Mouse (Mus musculus) CH12.LX (cell line): ENCODE measurements around the gene Qrich1. TPM values are rescaled to one million over a fixed set of nuclear protein-coding genes. Genes with fewer than 3 reads are reported as not detected.

ENCODE experiments used
- DNase-seq: peaks from one replicate; pipeline ENCODE4 v3.0.0-alpha.2; 2013; ENCODE audit errors: extremely low read depth
- H3K27ac ChIP-seq: 2 replicates; pipeline ENCODE4 v1.5.1; 2012; ENCODE audit warnings: low read depth, mild to moderate bottlenecking, control low read depth, moderate library complexity; ENCODE audit not compliant: insufficient read depth
- H3K27me3 ChIP-seq: replicated peaks from 2 replicates; pipeline ENCODE3; 2012; ENCODE audit warnings: inconsistent platforms
- H3K36me3 ChIP-seq, 2 experiments: replicated peaks in 1 of 2; 2 replicates each; pipeline versions ENCODE3 to v1.6.1; 2012; ENCODE audit warnings: inconsistent platforms in 1 of 2, low read length in 1 of 2, mild to moderate bottlenecking in 1 of 2, mixed read lengths in 1 of 2, moderate library complexity in 1 of 2; ENCODE audit not compliant: control insufficient read depth in 1 of 2, insufficient read depth in 1 of 2
- H3K4me1 ChIP-seq, 2 experiments: 2 replicates each; pipeline ENCODE4 v1.6.1; 2012; ENCODE audit warnings: inconsistent platforms in 1 of 2, moderate library complexity in 1 of 2; ENCODE audit not compliant: insufficient read depth in 2 of 2, control insufficient read depth in 1 of 2
- H3K4me2 ChIP-seq: 2 replicates; pipeline ENCODE4 v1.6.1; 2012; ENCODE audit warnings: low read depth, mild to moderate bottlenecking, control low read depth; ENCODE audit not compliant: poor library complexity, insufficient read depth, severe bottlenecking
- H3K4me3 ChIP-seq, 3 experiments: fragments of 150-350 bp in 1 of 3; sonication (generic) in 1 of 3; replicated peaks in 1 of 3; 2 replicates each; pipeline versions ENCODE3 to v1.5.1; 2011 to 2012; ENCODE audit warnings: low read depth in 2 of 3, low read length in 2 of 3, mild to moderate bottlenecking in 2 of 3, moderate library complexity in 2 of 3, control low read depth in 1 of 3, improper control_type of control experiment in 1 of 3, inconsistent platforms in 1 of 3, mixed read lengths in 1 of 3; ENCODE audit not compliant: poor library complexity in 1 of 3
- H3K79me2 ChIP-seq: replicated peaks from 2 replicates; pipeline ENCODE4 v1.6.1; 2012; ENCODE audit warnings: mild to moderate bottlenecking, moderate library complexity; ENCODE audit not compliant: control insufficient read depth, poor library complexity, insufficient read depth, severe bottlenecking; ENCODE audit errors: extremely low read depth
- H3K9ac ChIP-seq: 2 replicates; pipeline ENCODE4 v1.6.1; 2012; ENCODE audit warnings: low read depth, mild to moderate bottlenecking, control low read depth, moderate library complexity; ENCODE audit not compliant: insufficient read depth
- H3K9me3 ChIP-seq: replicated peaks from 2 replicates; pipeline ENCODE3; 2012; ENCODE audit warnings: low read length, inconsistent platforms, mixed read lengths
- CHD2 ChIP-seq: IDR thresholded peaks from 2 replicates; pipeline ENCODE4 v1.6.1; 2011; ENCODE audit warnings: low read length, improper control_type of control experiment
- E2F4 ChIP-seq: IDR thresholded peaks from 2 replicates; pipeline ENCODE4 v1.6.1; 2011; ENCODE audit warnings: low read depth, low read length, improper control_type of control experiment; ENCODE audit not compliant: insufficient replicate concordance
- ELF1 ChIP-seq: IDR thresholded peaks from 2 replicates; pipeline ENCODE4 v1.6.1; 2014; ENCODE audit warnings: low read depth, mild to moderate bottlenecking, inconsistent platforms, low read length, improper control_type of control experiment
- EP300 ChIP-seq: IDR thresholded peaks from 2 replicates; pipeline ENCODE4 v1.6.1; 2011; ENCODE audit warnings: low read length, improper control_type of control experiment
- GABPA ChIP-seq: IDR thresholded peaks from 2 replicates; pipeline ENCODE4 v1.6.1; 2012; ENCODE audit warnings: low read depth, low read length, improper control_type of control experiment, inconsistent platforms; ENCODE audit not compliant: insufficient replicate concordance
- IRF4 ChIP-seq: IDR thresholded peaks from 2 replicates; pipeline ENCODE4 v1.6.1; 2014; ENCODE audit warnings: low read depth, mild to moderate bottlenecking, inconsistent platforms, low read length, improper control_type of control experiment
- JUN ChIP-seq: IDR thresholded peaks from 2 replicates; pipeline ENCODE4 v1.6.1; 2011; ENCODE audit warnings: low read depth, mild to moderate bottlenecking, low read length, improper control_type of control experiment, moderate library complexity; ENCODE audit not compliant: insufficient read depth
- JUND ChIP-seq: conservative IDR thresholded peaks from 2 replicates; pipeline ENCODE4 v1.6.1; 2011; ENCODE audit warnings: low read depth, low read length, improper control_type of control experiment
- MAFK ChIP-seq: IDR thresholded peaks from 2 replicates; pipeline ENCODE4 v1.6.1; 2011; ENCODE audit warnings: low read length, improper control_type of control experiment; ENCODE audit not compliant: insufficient replicate concordance
- MAX ChIP-seq: IDR thresholded peaks from 2 replicates; pipeline ENCODE4 v1.6.1; 2011; ENCODE audit warnings: low read length, improper control_type of control experiment
- MEF2A ChIP-seq: IDR thresholded peaks from 2 replicates; pipeline ENCODE4 v1.6.1; 2014; ENCODE audit warnings: low read depth, mild to moderate bottlenecking, inconsistent platforms, low read length, improper control_type of control experiment, borderline replicate concordance
- MYC ChIP-seq: IDR thresholded peaks from 2 replicates; pipeline ENCODE4 v1.6.1; 2011; ENCODE audit warnings: low read depth, mild to moderate bottlenecking, improper control_type of control experiment, low read length
- POLR2AphosphoS2 ChIP-seq: IDR thresholded peaks from 2 replicates; pipeline ENCODE4 v1.6.1; 2011; ENCODE audit warnings: low read depth, low read length, improper control_type of control experiment
- RCOR1 ChIP-seq: conservative IDR thresholded peaks from 2 replicates; pipeline ENCODE4 v1.6.1; 2012; ENCODE audit warnings: low read depth, mild to moderate bottlenecking, inconsistent platforms, low read length, improper control_type of control experiment
- SMC3 ChIP-seq: IDR thresholded peaks from 2 replicates; pipeline ENCODE4 v1.6.1; 2011; ENCODE audit warnings: low read depth, low read length, improper control_type of control experiment
- TBP ChIP-seq: conservative IDR thresholded peaks from 2 replicates; pipeline ENCODE4 v1.6.1; 2011; ENCODE audit warnings: low read depth, low read length, improper control_type of control experiment
- UBTF ChIP-seq: IDR thresholded peaks from 2 replicates; pipeline ENCODE4 v1.6.1; 2012; ENCODE audit warnings: low read depth, mild to moderate bottlenecking, inconsistent platforms, low read length, improper control_type of control experiment, moderate library complexity
- USF1 ChIP-seq: IDR thresholded peaks from 2 replicates; pipeline ENCODE4 v1.6.1; 2014; ENCODE audit warnings: low read depth, mild to moderate bottlenecking, inconsistent platforms, low read length, improper control_type of control experiment
- USF2 ChIP-seq: conservative IDR thresholded peaks from 2 replicates; pipeline ENCODE4 v1.6.1; 2011; ENCODE audit warnings: low read depth, low read length, improper control_type of control experiment
- ZC3H11A ChIP-seq: IDR thresholded peaks from 2 replicates; pipeline ENCODE4 v1.6.1; 2012; ENCODE audit warnings: low read depth, mild to moderate bottlenecking, inconsistent platforms, low read length, improper control_type of control experiment
- ZKSCAN1 ChIP-seq: IDR thresholded peaks from 2 replicates; pipeline ENCODE4 v1.6.1; 2012; ENCODE audit warnings: low read depth, inconsistent platforms, low read length, improper control_type of control experiment, borderline replicate concordance
- ZNF384 ChIP-seq: IDR thresholded peaks from 2 replicates; pipeline ENCODE4 v1.6.1; 2012; ENCODE audit warnings: low read depth, low read length, improper control_type of control experiment, inconsistent platforms
- dilution Hi-C: fragments of 300-500 bp; cut with MboI; formaldehyde crosslinking; loops from 2 replicates; pipeline ENCODE4 v1.14.3; 2020; ENCODE audit warnings: low sequenced_read_pairs; ENCODE audit not compliant: extremely low pct_unique_long_range_greater_than_20kb, extremely low pct_ligation_motif_present
- in situ Hi-C: fragments of 300-500 bp; cut with MboI; formaldehyde crosslinking; loops from 3 replicates; pipeline ENCODE4 v1.14.3; 2019; ENCODE audit warnings: low sequenced_read_pairs, low pct_ligation_motif_present, low pct_unique_long_range_greater_than_20kb, mixed read lengths
- polyA plus RNA-seq: library from polyadenylated mRNA; unstranded; fragments of >175 nt; gene quantifications from 2 replicates; pipeline ENCODE4 v1.2.1, GENCODE M21; 2012; ENCODE audit warnings: low read depth; ENCODE audit not compliant: insufficient read length
- total RNA-seq, 2 experiments: library from RNA; depleted of rRNA; stranded (reverse); fragments of 300-350 nt in 1 of 2; fragments of >200 nt in 1 of 2; gene quantifications; 2 replicates each; pipeline ENCODE4 v1.2.3; 2012 to 2014

Qrich1 gene
- total and polyA plus RNA-seq, 3 experiments, result 72.1 to 117 (median 104) TPM

- Histone ChIP-seq H3K27ac (no peak overlapping the region), H3K4me1 (no peaks in the 10 kb centered on the region), H3K36me3 (no peaks in the 10 kb centered on the region), H3K4me3 (no peak overlapping the region), H3K79me2 (no peaks in the 10 kb centered on the region), H3K4me2 (no peak overlapping the region)
- in situ Hi-C loops, result no loop called here
- DNase-seq, result no peak
- TF ChIP-seq RCOR1, result no peak
- TF ChIP-seq USF2, result no peak
- no peak for TF ChIP-seq E2F4
- TF ChIP-seq JUND, result no peak
- no peak for TF ChIP-seq POLR2AphosphoS2
- no peak for TF ChIP-seq SMC3
- TF ChIP-seq USF1, result no peak
- TF ChIP-seq MEF2A, result no peak
- no peak for TF ChIP-seq MAFK
- no peak for TF ChIP-seq MAX
- TF ChIP-seq TBP, result no peak
- TF ChIP-seq GABPA, result no peak
- no peak for TF ChIP-seq JUN
- TF ChIP-seq MYC, result no peak
- TF ChIP-seq ZKSCAN1, result no peak
- TF ChIP-seq EP300, result no peak
- no peak for TF ChIP-seq ZC3H11A
- no peak for TF ChIP-seq CHD2
- TF ChIP-seq, all 38 proteins: peak for 0
- peaks cover 4% of the 10 kb centered on the region for H3K27me3 ChIP-seq
- dilution Hi-C loops, result no loop called here
- no peak overlapping the region for H3K9ac ChIP-seq
- no peaks in the 10 kb centered on the region for H3K9me3 ChIP-seq
Observed at GRCm38 (mm10) chr9:108480813-108481519, 35.6 kb upstream of the Qrich1 start.

DNA sequence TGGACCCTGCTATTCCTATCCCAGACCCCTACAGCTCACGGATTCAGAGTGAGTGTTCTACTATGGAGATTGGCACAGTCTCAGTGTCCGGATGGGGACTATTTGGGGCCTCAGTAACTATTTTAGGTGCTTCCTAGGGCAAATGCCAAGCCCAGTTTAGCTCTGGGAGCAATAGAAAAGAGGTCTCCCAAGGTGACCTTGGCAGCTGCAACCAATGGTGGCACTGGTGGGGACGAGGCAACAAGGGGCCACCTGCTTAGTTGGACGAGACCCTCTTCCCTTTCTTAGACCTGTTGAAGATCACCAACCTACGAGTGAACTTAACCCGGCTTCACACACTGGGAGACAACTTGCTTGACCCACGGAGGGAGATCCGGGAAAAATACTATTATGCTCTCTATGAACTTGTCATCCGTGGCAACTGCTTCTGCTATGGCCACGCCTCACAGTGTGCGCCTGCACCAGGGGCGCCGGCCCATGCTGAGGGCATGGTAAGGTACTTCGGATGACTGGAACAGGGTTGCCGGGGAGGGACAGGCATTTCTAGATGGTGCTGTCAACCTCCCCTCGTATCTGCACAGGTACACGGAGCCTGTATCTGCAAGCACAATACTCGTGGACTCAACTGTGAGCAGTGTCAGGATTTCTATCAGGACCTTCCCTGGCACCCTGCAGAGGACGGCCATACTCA is 34.9 kb upstream of the Qrich1 start:
- dilution Hi-C loops, result no loop called here
- H3K27ac ChIP-seq, result no peak overlapping the region
- no peaks in the 10 kb centered on the region for H3K4me1 ChIP-seq
- H3K27me3 ChIP-seq, result peaks cover 6% of the 10 kb centered on the region
- no peak overlapping the region for H3K4me2 ChIP-seq
- no peak for DNase-seq
- H3K9ac ChIP-seq, result no peak overlapping the region
- H3K9me3 ChIP-seq, result no peaks in the 10 kb centered on the region
- no peak for TF ChIP-seq ZNF384
- no peak for TF ChIP-seq JUN
- TF ChIP-seq IRF4, result no peak
- TF ChIP-seq ELF1, result no peak
- no peak for TF ChIP-seq MYC
- no peak for TF ChIP-seq UBTF
- H3K79me2 ChIP-seq, result no peaks in the 10 kb centered on the region
- no peak overlapping the region for H3K4me3 ChIP-seq
- no peaks in the 10 kb centered on the region for H3K36me3 ChIP-seq
- in situ Hi-C loops, result no loop called here
